Mouse (Mus musculus): ENCODE data around the gene Tmco4.
"Not testable (repeated sequence)": the region's sequence is repeated elsewhere in the genome, so short reads cannot be mapped to it uniquely, and the experiment has no call there.

Gene Tmco4

DNA sequence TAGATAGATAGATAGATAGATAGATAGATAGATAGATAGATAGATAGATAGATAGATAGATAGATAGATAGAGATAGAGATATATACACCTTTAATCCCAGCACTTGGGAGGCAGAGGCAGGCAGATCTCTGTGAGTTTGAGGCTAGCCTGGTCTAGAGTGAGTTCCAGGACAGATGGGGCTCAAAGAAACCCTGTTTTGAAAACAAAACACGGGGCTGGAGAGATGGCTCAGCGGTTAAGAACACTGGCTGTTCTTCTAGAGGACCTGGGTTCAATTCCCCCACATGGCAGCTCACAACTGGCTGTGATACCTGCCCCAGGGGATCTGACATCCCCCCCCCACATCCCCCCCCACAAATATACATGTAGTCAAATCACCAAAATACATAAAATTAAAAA, 1.9 kb downstream of the Tmco4 start:
- DNase-seq = not testable (repeated sequence)

DNA sequence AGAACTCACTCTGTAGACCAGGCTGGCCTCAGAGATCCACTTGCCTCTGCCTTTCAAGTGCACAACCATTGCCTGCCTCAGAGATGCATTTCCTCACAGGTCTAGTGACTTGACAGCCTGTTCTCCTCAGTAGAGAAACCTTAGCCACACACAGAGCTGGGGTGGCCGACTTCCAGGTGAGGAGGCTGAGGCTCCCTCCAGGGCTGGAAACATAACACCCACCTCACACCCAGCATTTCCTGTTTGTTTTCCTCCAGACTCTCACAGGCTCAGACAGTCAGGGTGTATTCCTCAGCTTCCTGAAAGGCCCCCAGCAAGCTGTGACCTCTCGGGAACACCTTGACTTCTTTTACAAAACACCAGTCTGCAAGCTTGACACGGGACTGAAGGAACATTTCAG, 2.5 kb downstream of the Tmco4 start:
- no peak for DNase-seq

DNA sequence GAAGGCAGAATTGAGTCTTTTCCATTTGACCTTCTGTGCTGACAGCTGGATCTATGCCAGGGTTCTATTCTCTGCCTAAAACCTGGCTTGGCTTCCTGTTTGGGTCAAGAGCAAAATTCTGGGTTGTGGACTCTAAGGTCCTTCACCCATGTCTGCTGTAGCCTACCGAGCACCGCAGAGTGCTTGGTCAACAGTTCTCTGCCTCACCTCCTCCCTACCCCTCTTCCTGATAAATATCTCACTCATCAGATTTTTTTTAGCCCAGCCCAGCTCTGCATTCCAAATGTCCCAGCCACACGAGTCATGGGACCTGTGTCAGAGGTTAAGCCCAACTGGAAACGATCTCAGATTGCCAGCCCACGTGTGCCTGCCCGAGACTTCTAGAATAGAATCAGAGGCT, 3.4 kb downstream of the Tmco4 start:
- no peak for DNase-seq

DNA sequence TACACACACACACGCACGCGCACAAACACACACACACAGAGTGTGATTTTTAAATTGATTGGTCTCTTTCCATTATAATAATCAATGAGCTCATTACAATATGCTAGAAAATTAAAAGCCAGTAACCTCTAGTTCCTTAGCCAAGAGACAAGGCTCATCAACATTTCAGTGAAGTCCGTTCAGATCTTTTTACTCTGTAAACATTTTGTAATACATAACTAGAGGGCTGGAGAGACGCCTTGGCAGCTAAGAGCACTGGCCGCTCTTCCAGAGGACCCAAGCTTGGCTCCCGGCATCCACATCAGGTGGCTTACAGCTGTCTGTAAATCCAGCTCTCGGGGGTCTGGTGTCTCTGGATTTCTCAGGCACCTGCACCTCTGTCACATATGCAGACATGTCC, 7.3 kb downstream of the Tmco4 start:
- DNase-seq = no peak

DNA sequence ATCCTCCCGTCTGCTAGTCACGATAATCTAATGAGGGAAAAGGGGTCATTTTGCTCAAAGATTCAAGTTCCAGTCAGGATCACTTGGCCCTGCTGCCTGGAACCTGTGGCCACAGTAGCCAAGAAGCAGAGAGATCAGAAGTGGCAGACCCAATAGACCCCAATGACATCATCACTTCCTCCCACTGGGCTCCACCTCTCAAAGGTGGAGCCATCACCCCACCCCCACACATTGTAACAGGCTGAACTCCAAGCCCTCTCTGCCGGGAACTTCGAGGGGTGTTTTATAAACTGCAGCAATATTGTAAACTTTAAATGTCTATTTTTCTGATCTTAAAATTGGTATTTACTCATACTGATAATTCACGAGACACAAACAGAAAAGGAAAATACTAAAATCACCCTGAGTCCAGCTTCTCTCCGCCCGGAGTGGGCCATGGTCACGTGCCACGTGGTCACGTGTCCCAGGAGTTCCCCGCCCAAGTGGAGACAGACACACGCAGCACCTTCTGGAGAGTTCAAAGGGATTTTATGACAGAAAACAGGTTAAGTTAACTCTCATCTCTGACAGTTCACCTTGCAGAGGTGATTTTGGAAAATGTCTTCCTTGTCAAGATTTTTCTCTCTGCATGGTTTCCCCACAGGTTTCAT, 8.2 kb downstream of the Tmco4 start:
- DNase-seq = peak; percentile 61

DNA sequence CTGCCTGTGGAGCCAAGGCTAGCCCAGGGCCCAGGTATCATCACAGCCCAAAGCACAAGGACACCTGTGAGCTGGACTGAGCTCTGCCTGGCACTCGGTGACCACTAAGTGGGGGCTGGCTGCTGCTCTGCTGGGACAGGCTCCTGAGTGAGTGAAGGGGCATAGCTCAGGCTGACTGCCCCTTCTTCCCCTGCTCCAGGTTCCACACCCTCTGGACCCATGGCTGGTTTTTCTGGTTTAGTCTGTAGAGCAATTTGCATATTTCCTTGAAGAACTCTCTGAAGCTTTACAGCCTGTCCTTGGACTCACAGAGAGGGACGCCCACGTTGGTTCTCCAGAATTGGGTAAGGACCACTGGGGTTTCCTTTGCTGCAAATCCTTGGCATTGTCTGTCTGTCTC, 10.7 kb downstream of the Tmco4 start:
- DNase-seq = no peak

DNA sequence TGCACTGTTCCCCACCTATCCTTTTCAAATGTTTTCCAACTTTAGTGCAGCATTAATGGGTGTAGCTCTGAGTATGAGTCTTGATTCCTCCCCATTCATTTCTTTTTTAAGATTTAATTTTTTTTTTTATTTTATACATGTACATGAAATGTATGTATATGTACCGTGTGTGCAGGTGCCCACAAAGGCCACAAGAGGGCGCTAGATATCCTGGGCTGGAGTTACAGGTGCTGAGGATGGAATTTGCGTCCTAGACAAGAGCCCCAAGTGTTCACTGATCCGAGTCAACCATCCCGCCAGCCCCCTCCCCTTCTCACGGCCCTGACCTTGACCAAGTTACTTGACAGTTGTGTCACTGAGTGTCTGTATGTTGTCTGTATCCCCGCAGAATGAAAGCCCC, 12.1 kb downstream of the Tmco4 start:
- DNase-seq = no peak

DNA sequence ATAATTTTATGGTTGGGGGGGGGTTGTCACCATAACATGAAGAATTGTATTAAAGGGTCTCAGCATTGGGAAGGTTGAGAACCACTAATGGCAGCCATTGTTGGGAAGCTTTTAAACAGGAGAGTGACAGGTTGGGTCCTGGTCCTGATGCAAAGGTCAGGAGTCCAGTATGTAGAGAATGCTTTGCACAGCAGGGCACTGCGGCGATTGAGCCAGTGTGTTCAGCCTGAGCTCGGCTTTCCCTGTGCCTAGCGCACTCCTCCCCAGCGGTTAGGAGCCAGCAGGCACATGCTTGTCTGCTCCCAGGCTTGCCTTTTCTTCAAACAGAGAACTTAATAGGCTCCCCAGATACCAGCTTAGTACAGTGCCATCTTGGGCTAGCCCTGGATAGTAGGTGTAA, 13.6 kb downstream of the Tmco4 start:
- DNase-seq = no peak

DNA sequence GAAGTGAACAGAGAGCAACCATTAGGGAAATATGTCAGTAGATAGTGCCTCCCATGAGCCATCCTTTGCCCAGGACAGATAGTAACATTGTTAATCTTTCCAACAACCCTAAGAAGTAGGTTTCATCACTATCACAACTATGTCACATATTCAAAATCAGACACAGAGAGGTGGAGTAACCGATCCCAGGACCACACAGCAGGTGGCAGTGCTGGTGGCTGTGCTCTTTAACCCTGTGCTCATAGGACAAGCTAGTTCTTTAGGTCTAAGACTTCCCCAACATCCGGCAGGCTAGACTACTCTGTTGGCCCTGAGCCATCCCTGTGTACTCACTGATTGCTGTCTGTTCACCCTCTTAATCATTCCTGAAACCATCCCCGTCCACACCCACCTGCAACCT, 21.7 kb downstream of the Tmco4 start:
- no peak for DNase-seq

DNA sequence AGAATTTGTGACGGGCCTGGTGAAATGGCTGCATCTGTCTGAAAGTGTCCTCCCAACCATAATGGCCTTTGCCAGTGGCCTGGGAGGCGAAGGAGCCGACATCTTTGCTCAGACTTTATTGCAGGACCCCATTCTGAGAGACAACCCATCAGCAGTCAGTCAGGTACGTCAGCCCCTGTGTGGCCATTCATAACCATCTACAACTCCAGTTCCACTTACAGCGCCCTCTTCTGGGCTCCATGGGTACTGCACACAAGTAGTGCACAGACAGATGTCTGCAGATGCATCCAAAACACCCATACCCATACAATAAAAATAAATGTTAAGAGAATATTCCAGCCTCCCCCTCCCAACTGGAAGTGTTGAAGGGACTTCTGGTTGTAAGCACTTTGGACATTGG, 23.7 kb downstream of the Tmco4 start:
- no peak for DNase-seq

DNA sequence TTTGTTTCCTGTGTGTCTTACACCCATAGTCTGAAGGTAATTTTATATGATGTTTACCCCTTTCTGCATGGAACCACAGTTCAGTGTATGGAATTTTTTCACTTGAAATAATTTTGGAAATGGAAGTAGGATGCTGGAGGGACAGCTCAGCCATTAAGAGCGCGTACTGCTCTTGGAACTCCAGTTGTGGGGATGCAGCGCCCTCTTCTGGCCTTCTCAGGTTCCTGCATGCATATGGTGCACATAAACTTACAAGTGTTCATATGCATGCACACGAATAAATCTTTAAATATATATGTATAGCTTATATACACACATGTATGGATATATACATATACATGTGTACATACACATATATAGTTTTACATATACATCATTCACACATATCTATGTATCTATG, 24.4 kb downstream of the Tmco4 start:
- no peak for DNase-seq

DNA sequence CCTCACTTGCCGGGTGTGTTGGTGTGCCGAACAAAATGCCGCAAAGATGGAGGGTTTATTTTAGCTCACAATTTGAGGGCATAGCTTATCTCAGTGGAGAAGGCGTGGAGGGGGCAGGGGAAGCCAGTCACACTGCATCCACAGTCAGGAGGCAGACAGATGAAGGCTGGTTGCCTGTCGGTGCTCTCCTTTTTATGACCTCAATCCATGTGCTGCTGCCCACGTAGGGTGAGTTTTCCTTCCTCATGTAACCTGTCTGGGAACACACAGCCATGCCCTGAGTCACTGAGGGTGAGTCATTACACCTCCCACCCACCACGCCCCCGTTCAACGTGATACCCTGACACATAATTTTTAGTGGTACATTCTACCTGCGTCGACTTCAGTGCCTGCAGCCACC, 25.9 kb downstream of the Tmco4 start:
- DNase-seq = no peak

DNA sequence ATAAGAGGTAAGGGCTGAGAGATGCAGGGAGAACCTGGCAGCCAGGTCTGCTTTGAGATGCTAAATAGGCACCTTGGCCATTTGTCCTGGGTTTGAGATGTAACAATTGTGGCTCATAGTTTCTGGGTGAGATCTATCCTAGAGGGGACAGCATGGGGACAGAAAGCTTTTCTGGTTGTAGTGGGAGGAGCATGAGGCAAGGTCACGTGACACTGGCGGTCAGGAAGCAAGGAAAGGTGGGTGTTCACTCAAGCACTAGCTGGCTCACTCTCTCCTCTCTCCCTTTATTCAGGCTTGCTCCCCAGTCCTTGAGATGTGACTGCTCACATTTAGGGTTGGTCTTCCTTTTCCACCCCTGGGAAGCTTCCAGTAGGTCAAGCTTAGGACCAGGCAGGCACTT, 28.3 kb downstream of the Tmco4 start:
- no peak for DNase-seq

DNA sequence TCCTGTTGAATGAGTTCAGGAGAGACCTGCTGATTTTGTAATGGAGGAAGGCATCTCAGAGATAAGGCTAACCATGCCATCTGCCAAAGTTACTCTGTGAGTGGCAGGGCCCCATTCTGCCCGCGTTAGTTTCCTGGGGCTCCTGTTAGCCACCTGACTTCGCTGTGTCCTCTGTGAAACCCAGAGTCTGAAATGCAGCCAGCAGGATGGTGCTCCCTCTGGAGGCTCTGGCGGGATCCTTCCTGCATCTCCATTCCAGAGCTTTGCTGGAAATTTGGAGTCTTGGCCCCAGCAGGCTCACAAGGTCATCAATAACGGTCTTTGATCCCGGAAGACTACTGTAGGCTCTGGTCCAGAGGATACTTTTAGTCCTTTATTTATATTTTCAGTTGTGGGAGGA, 28.7 kb downstream of the Tmco4 start:
- peak; percentile 41 for DNase-seq

DNA sequence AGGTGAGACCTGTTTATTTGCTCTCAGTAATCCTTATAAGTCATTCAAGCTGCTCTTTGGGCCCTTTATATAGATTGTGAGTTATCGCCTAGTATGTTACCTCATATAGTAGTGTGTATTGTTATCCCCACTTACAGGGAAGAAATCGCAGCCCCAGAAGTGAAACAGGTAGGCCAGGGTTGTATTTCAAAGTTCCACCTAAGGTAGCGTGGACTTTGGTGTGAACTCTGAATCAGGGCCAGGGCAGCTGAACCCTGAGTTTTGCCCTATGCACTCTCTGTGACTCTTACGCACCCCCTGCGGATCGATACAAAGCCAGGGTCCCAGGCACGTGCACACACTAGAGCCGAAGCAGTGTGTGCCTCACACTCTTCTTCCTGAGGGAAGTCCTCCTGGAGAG, 31.4 kb downstream of the Tmco4 start:
- no peak for DNase-seq

DNA sequence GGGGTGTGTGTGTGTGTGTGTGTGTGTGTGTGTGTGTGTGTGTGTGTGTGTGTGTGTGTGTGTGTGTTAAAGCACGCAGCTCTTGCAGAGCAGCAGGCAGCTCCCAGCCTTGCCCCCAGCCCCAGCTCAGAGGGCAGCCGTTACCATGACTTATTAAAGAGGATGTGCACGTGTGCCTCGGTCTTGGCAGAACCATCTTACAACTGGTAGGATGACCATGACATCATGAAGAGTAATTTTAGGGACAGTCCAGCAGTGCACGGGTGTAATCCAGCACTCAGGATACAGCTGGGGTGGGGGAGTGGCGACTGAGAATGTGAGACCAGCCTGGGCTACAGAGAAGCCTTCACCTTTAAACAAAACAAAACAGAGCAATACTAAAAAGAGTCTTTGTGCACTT, 32.5 kb downstream of the Tmco4 start:
- no peak for DNase-seq

DNA sequence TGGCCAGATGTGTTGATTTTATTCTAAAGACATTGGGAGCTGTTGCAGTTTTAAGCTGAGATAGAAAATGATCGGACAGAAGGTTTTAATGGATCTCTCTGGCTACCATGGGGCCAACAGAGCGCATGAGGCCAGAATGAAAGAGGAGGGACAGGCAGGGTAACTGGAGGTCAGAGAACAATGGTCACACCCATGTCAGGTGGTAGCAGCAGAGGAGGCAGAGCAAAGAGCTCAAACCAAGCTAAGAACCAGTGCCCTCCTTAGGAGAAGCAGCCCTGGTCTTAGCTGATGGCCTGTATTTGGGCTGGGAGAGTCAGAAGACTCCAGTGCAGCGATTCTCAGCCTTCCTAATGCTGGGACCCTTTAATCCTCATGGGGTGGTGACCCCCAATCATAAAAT, 34.7 kb downstream of the Tmco4 start:
- no peak for DNase-seq

DNA sequence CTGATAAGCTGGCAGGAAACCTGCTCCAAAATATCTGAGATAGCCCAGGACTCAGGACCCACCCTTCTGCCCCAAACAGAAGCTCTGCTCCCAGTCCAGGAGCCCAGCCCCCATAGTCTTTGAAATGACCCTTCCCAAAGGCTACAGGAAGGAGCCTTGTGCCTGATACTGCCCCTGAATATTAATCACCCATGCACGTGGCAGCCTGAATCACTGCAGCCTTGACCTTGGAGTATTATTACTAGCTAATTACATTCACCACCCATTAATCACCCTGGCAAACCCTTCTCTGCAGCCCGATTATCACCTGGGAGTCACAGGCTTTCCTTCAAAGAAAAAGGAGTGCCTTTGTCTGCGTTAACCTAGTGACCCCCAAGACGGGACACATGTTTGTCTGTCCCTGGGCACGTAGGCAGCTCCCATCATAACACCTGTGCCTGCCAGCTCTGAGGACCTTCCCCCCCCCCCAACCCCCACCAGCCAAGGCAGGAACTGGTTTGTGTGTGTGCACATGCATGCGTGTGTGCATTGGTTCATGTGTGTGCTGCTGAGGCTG, 35.4 kb downstream of the Tmco4 start:
- DNase-seq = no peak

DNA sequence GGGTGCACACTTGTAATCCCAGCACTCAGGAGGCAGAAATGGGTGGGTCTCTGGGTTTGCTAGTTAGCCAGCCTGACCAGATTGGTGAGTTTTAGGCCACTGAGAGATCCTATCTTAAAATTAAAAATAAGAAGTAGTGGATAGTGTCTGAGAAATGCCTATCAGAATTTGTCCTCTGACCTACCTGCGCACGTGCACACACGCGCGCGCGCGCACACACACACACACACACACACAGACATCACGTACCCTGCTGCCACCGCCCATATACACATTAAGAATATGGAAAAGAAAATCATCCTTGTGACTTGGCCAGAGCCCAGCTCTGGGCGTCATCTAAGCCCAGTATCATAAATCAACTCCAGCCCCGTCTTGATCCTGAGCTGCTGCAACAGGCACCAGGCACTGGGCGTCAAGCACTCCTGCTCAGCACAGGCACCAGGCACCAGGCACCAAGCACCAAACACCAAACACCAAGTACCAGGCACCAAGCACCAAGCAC, 38.6 kb downstream of the Tmco4 start:
- DNase-seq = no peak

DNA sequence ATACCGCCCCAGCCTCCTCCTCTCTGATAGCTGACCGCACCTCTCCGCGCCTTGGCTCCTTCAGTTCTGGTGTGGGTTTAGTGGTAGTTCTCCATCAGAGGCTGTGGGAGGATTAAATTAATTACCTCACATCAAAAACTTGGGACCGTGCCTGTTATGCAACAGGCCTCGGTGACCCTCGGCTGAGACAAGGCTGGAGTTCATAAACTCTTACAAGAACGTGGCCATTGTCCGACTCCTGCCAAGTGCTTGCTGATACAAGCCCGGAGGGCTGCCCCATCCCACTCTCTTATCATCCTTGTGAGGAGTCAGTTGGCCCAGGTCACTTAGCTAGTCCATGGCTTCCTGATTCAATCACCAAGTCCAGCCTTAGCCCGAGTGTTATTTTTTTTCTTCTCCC, 40.6 kb downstream of the Tmco4 start:
- DNase-seq = no peak

DNA sequence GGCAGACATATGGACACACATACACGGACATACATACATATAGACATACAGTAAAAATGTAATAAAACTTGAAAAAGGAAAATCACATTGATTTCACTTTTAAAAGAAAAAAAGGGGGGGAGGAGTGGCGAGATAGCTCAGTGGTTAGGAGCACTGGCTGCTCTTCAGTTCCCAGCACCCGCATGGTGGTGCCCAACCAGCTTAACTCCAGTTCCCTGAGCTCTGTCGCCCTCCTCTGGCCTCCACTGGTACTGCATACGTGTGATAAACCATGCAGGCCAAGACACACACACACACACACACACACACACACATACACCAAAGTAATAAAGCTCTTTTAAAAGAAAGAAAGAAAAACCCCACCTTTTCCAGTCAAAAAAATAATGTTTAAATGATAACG, 42.1 kb downstream of the Tmco4 start:
- DNase-seq = no peak

DNA sequence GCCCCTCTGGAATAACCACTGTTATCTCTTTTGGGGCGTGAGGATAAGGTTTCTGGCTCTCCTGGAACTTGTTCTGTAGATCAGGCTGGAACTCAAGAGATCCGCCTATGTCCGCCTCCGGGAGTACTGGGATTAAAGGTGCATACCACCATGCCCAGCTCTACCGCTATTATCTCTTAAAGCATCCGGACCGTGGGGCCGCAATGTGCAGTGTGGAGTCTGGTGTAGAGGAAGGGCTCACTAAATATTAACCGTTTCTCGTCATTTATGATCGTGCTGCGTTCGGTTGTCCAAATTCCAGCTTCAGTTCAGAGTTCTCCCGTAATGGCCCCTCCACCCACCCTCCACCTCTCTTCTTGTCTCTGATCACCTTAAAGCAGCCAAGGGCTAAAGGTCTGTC, 45.7 kb downstream of the Tmco4 start:
- no peak for DNase-seq

DNA sequence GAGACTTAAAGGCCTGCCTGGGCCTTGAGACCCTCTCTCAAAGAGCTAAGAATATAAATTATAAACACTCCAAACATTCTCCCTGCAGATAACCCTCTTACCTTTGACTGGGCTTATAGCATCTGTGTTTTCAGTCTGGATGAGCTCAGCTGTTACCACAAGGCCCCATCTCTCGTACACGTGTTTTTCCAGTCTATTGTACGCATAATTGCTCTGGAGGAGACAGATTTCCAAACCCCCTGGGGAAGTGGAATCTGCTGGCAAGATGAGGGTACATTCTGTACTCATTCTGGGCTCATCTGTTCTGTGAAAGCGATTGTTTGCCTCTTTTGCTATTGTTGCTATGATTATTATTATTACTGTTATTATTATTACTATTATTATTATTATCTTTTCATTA, 46.3 kb downstream of the Tmco4 start:
- DNase-seq = no peak

DNA sequence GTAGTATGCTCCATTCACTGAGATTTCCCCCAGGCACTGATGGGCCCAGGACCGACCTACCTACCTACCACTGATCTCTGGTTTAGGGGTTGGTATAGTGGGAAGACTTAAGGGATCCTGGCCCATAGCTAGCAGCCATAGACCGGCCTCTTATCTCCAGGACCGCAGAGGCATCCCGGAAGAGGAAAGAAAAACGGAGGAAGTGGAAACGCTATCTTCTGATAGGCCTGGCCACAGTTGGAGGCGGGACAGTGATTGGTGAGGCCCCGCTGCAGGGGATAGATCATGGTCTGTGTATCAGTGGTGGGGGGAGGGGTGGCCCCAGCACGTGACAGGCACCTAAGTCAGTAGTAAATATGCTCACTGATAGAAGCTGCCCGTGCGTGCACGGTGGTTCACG, 46.7 kb downstream of the Tmco4 start:
- DNase-seq = no peak

DNA sequence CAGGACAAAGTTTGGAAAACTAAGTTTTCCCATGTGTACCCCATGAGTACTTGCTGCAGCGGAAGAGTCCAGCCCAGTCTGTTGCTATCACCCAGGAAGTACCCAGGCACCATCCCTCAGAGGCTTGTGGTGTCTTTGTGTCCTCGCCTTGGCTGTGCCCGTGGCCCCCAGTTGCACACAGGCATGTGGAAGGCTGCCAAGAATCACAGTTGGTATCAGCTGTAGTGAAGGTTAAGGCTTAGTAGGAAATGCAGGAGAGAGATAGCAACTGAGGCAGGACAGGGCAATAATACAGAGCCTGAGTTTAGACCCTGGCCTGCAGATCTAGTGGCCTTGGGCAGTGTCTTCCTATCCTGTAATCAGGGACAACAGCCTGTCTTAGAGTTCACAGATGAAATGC, 47.7 kb downstream of the Tmco4 start:
- no peak for DNase-seq
